Mouse (Mus musculus) stomach, postnatal 0 days (tissue): ENCODE measurements around the gene Dock1.

Experiments used
- CTCF ChIP-seq: IDR thresholded peaks from 2 replicates; pipeline ENCODE4 v1.5.1; 2016; ENCODE audit warnings: antibody characterized with exemption, low read depth, mild to moderate bottlenecking, moderate library complexity
- EP300 ChIP-seq: optimal IDR thresholded peaks from 2 replicates; pipeline ENCODE3; 2016; ENCODE audit warnings: antibody characterized with exemption

- TF ChIP-seq CTCF: peak; percentile 70
- no peak for TF ChIP-seq EP300
Observed at GRCm38 (mm10) chr7:134960871-134961270, 290.4 kb downstream of the Dock1 start.
